Mouse (Mus musculus): ENCODE data around the gene 1810049J17Rik.

- no peak for TF ChIP-seq POLR2A (IDR thresholded peaks at IDR 0.05; ENCODE audit: low read depth, low read length)
- TF ChIP-seq CTCF (conservative IDR thresholded peaks at IDR 0.05; ENCODE audit: insufficient read depth, insufficient read length, low read depth, low read length), result no peak
Observed at GRCm38 (mm10) chr15:12301771-12302170, 19.9 kb downstream of the 1810049J17Rik start.
